Mouse (Mus musculus): ENCODE measurements around the gene Nlgn1. TPM values are rescaled to one million over a fixed set of nuclear protein-coding genes. Genes with fewer than 3 reads are reported as not detected.

Nlgn1 gene
- polyA plus RNA-seq, 1 experiment from 2014 or later = 1.5 TPM

- Histone ChIP-seq H3K4me1 (ENCODE audit: insufficient read depth, low read length) (no peaks in the 10 kb centered on the region), H3K27ac (ENCODE audit: low read length) (no peak overlapping the region), H3K4me3 (ENCODE audit: low read length) (no peak overlapping the region), H3K36me3 (ENCODE audit: insufficient read depth, low read length) (no peaks in the 10 kb centered on the region), H3K9me3 (ENCODE audit: low read length) (no peaks in the 10 kb centered on the region), H3K4me2 (replicated peaks; ENCODE audit: low read depth, low read length) (no peak overlapping the region), H3K9ac (replicated peaks; ENCODE audit: low read length) (no peak overlapping the region), H3K27me3 (ENCODE audit: insufficient read depth, low read length) (no peaks in the 10 kb centered on the region)
- 70% methylated on average over 8 of the region's 8 CpGs for WGBS
- no peak for ATAC-seq (ENCODE audit: low FRiP score, low TSS enrichment)
Measured at GRCm38 (mm10) chr3:25456250-25456860, 875.9 kb downstream of the Nlgn1 start.

DNA sequence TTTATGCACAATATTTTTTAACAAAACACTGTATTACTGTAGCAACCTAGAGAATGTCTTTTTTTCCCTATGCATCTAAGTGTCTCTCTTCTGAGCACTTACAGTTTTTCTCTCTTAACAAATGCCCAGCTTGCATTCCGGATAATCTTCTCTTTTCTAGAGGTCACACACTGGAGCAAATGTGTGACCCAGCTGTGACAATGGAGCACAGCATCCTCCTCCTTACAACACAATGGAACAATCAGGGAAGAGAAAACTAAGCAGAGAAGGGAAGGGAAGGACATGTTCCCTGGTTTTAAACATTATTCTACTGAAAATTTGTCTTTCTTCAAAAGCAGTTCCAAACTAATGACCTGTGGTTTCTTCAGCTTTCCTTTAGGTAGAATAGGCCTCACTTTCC is 879.9 kb downstream of the Nlgn1 start:
- ATAC-seq (ENCODE audit: low FRiP score, low TSS enrichment) = no peak
- no peaks in the 10 kb centered on the region for H3K9me3 ChIP-seq (ENCODE audit: low read length)
- WGBS = 59% methylated on average over 1 of the region's 1 CpGs

DNA sequence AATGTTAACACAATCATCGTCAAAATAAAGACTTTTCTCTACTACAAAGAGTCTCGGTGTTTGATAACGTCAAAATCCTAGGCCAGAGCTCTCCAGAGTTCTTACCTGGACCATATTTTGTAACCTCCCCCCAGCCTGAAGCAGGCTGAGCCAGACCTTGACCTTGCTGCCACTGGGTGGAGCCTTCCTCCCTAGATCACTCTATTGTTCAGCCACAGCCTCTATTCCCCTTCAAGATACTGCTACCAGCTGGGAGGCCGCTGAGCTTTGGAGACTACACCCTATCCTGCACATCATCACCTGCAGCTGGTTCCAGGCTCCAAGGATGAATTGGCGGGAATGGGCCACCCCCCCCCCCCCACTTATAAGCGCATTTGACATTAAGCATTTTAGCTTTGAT is 881.8 kb downstream of the Nlgn1 start:
- WGBS = 65% methylated on average over 6 of the region's 6 CpGs
- ATAC-seq (ENCODE audit: low FRiP score, low TSS enrichment) = no peak
- Histone ChIP-seq H3K9ac (replicated peaks; ENCODE audit: low read length) (no peak overlapping the region), H3K27ac (ENCODE audit: low read length) (no peak overlapping the region), H3K4me3 (ENCODE audit: low read length) (no peak overlapping the region), H3K9me3 (ENCODE audit: low read length) (no peaks in the 10 kb centered on the region), H3K36me3 (ENCODE audit: insufficient read depth, low read length) (no peaks in the 10 kb centered on the region), H3K4me1 (ENCODE audit: insufficient read depth, low read length) (no peaks in the 10 kb centered on the region), H3K4me2 (replicated peaks; ENCODE audit: low read depth, low read length) (no peak overlapping the region), H3K27me3 (ENCODE audit: insufficient read depth, low read length) (no peaks in the 10 kb centered on the region)

More for the DNA sequence above, 879.9 kb downstream of the Nlgn1 start:
- Histone ChIP-seq H3K36me3 (ENCODE audit: insufficient read depth, low read length) (no peaks in the 10 kb centered on the region), H3K27me3 (ENCODE audit: insufficient read depth, low read length) (no peaks in the 10 kb centered on the region), H3K27ac (ENCODE audit: low read length) (no peak overlapping the region), H3K9ac (replicated peaks; ENCODE audit: low read length) (no peak overlapping the region), H3K4me2 (replicated peaks; ENCODE audit: low read depth, low read length) (no peak overlapping the region), H3K4me1 (ENCODE audit: insufficient read depth, low read length) (no peaks in the 10 kb centered on the region), H3K4me3 (ENCODE audit: low read length) (no peak overlapping the region)

- H3K4me1 ChIP-seq (ENCODE audit: insufficient read depth, low read length) = no peaks in the 10 kb centered on the region
- no peak overlapping the region for H3K4me3 ChIP-seq (ENCODE audit: low read length)
- 56% methylated on average over 4 of the region's 4 CpGs for WGBS
- no peaks in the 10 kb centered on the region for H3K36me3 ChIP-seq (ENCODE audit: insufficient read depth, low read length)
- H3K9me3 ChIP-seq (ENCODE audit: low read length) = no peaks in the 10 kb centered on the region
- ATAC-seq (ENCODE audit: low FRiP score, low TSS enrichment) = no peak
- no peak overlapping the region for H3K4me2 ChIP-seq (replicated peaks; ENCODE audit: low read depth, low read length)
- no peak overlapping the region for H3K27ac ChIP-seq (ENCODE audit: low read length)
- H3K27me3 ChIP-seq (ENCODE audit: insufficient read depth, low read length) = no peaks in the 10 kb centered on the region
- H3K9ac ChIP-seq (replicated peaks; ENCODE audit: low read length) = no peak overlapping the region
Measured at GRCm38 (mm10) chr3:25449356-25449755, 882.9 kb downstream of the Nlgn1 start.

DNA sequence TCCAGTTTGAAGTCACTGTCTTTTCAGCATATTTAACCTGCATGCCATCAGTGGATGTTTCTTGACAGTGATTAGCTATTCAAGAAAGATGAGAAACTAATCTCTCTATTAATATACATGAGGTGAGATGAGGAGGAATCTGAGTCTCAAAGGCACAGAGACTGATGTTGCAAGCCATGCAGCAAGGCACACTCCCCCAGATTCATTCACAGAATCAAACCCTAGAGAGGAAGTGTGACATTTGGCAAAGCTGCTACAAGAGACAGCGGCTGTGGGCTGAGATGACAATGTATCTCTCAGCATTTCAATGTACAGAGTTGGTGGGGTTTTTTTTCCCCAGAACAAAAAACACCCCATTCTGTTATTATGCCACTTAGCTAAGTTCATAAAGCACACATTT is 885.1 kb downstream of the Nlgn1 start:
- ATAC-seq (ENCODE audit: low FRiP score, low TSS enrichment) = no peak
- Histone ChIP-seq H3K9ac (replicated peaks; ENCODE audit: low read length) (no peak overlapping the region), H3K4me3 (ENCODE audit: low read length) (no peak overlapping the region)

GRCm38 (mm10) chr3:25443657-25444056 is 888.6 kb downstream of the Nlgn1 start:
- WGBS = 85% methylated on average over 3 of the region's 3 CpGs
- no peaks in the 10 kb centered on the region for H3K4me1 ChIP-seq (ENCODE audit: insufficient read depth, low read length)
- ATAC-seq (ENCODE audit: low FRiP score, low TSS enrichment) = no peak
- H3K9me3 ChIP-seq (ENCODE audit: low read length) = no peaks in the 10 kb centered on the region
- H3K9ac ChIP-seq (replicated peaks; ENCODE audit: low read length) = no peak overlapping the region
- H3K36me3 ChIP-seq (ENCODE audit: insufficient read depth, low read length) = no peaks in the 10 kb centered on the region
- no peaks in the 10 kb centered on the region for H3K27me3 ChIP-seq (ENCODE audit: insufficient read depth, low read length)
- no peak overlapping the region for H3K4me2 ChIP-seq (replicated peaks; ENCODE audit: low read depth, low read length)
- no peak overlapping the region for H3K27ac ChIP-seq (ENCODE audit: low read length)
- H3K4me3 ChIP-seq (ENCODE audit: low read length) = no peak overlapping the region

More for the DNA sequence above, 885.1 kb downstream of the Nlgn1 start:
- Histone ChIP-seq H3K27me3 (ENCODE audit: insufficient read depth, low read length) (no peaks in the 10 kb centered on the region), H3K4me1 (ENCODE audit: insufficient read depth, low read length) (no peaks in the 10 kb centered on the region), H3K9me3 (ENCODE audit: low read length) (no peaks in the 10 kb centered on the region), H3K27ac (ENCODE audit: low read length) (no peak overlapping the region), H3K4me2 (replicated peaks; ENCODE audit: low read depth, low read length) (no peak overlapping the region), H3K36me3 (ENCODE audit: insufficient read depth, low read length) (no peaks in the 10 kb centered on the region)
- 75% methylated on average over 1 of the region's 1 CpGs for WGBS

GRCm38 (mm10) chr3:25442617-25443016 is 889.6 kb downstream of the Nlgn1 start:
- H3K4me2 ChIP-seq (replicated peaks; ENCODE audit: low read depth, low read length) = no peak overlapping the region
- H3K4me1 ChIP-seq (ENCODE audit: insufficient read depth, low read length) = no peaks in the 10 kb centered on the region
- H3K27ac ChIP-seq (ENCODE audit: low read length) = no peak overlapping the region
- no peaks in the 10 kb centered on the region for H3K27me3 ChIP-seq (ENCODE audit: insufficient read depth, low read length)
- H3K9me3 ChIP-seq (ENCODE audit: low read length) = no peaks in the 10 kb centered on the region
- no peak overlapping the region for H3K9ac ChIP-seq (replicated peaks; ENCODE audit: low read length)
- no peak for ATAC-seq (ENCODE audit: low FRiP score, low TSS enrichment)
- no peak overlapping the region for H3K4me3 ChIP-seq (ENCODE audit: low read length)
- H3K36me3 ChIP-seq (ENCODE audit: insufficient read depth, low read length) = no peaks in the 10 kb centered on the region
- 100% methylated on average over 1 of the region's 1 CpGs for WGBS

GRCm38 (mm10) chr3:25426931-25427330 is 905.3 kb downstream of the Nlgn1 start:
- Histone ChIP-seq H3K27ac (ENCODE audit: low read length) (no peak overlapping the region), H3K4me1 (ENCODE audit: insufficient read depth, low read length) (no peaks in the 10 kb centered on the region), H3K4me3 (ENCODE audit: low read length) (no peak overlapping the region), H3K4me2 (replicated peaks; ENCODE audit: low read depth, low read length) (no peak overlapping the region), H3K36me3 (ENCODE audit: insufficient read depth, low read length) (no peaks in the 10 kb centered on the region), H3K9ac (replicated peaks; ENCODE audit: low read length) (no peak overlapping the region), H3K27me3 (ENCODE audit: insufficient read depth, low read length) (no peaks in the 10 kb centered on the region), H3K9me3 (ENCODE audit: low read length) (no peaks in the 10 kb centered on the region)
- ATAC-seq (ENCODE audit: low FRiP score, low TSS enrichment) = no peak

DNA sequence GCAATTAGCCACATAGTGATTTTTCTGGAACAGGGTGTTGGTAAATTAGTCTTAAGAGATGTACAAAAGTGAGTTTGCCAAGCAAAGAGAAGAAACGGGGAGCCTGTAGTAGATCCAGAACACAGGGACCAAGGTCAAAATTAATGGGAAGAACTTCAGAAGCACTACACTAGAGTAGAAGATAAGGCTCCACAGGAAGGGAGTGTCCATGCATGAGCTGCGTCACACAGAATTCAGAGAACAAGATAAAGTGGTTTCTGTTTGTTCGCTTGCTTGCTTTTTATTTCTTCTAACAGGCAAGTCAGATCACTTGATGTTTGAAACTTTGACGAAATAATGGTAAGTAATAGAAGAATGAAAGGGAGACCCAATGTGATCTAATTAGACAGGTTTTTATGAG is 920.3 kb downstream of the Nlgn1 start:
- Histone ChIP-seq H3K9me3 (ENCODE audit: low read length) (peaks cover 5% of the 10 kb centered on the region; the same call in 1 of the 2 replicates), H3K36me3 (ENCODE audit: insufficient read depth, low read length) (no peaks in the 10 kb centered on the region), H3K4me2 (replicated peaks; ENCODE audit: low read depth, low read length) (no peak overlapping the region), H3K27ac (ENCODE audit: low read length) (no peak overlapping the region), H3K4me1 (ENCODE audit: insufficient read depth, low read length) (no peaks in the 10 kb centered on the region), H3K9ac (replicated peaks; ENCODE audit: low read length) (no peak overlapping the region), H3K4me3 (ENCODE audit: low read length) (no peak overlapping the region), H3K27me3 (ENCODE audit: insufficient read depth, low read length) (no peaks in the 10 kb centered on the region)
- ATAC-seq (ENCODE audit: low FRiP score, low TSS enrichment) = no peak
- 86% methylated on average over 4 of the region's 4 CpGs for WGBS

All from kidney, embryonic 16.5 days (tissue).